Mouse (Mus musculus) spleen, postnatal 4 days (tissue): ENCODE data around the gene Vmn2r-ps159.
"Not testable (repeated sequence)": the region's sequence is repeated elsewhere in the genome, so short reads cannot be mapped to it uniquely, and the experiment has no call there.

Experiments used
- DNase-seq, 2 experiments: peaks; one replicate each; pipeline ENCODE4 v3.0.0; 2022; ENCODE audit warnings: low spot score in 2 of 2

Vmn2r-ps159 gene

DNA sequence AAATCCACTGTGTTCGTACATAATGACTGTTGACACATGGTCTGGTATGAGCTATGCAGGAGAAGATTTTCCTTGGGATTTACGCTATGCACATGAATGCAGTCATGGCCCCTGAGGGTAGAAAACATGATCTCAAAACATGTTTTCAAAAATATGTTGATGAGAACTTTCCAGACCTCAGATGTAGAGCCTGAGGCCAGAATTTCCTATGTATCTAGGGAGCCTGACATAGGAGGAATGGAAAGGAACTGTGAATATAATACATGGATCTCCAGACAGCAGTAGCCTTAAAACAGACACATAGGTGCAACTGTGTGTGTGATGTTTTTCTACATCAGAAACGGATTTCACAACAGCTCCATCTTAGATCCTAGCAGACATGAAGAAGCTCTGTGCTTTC lies at the start of gene Vmn2r-ps159:
Gene Vmn2r-ps159, plus strand, starts transcription at position 301 of the 400 bp plus-strand sequence.
- not testable (repeated sequence) for DNase-seq

DNA sequence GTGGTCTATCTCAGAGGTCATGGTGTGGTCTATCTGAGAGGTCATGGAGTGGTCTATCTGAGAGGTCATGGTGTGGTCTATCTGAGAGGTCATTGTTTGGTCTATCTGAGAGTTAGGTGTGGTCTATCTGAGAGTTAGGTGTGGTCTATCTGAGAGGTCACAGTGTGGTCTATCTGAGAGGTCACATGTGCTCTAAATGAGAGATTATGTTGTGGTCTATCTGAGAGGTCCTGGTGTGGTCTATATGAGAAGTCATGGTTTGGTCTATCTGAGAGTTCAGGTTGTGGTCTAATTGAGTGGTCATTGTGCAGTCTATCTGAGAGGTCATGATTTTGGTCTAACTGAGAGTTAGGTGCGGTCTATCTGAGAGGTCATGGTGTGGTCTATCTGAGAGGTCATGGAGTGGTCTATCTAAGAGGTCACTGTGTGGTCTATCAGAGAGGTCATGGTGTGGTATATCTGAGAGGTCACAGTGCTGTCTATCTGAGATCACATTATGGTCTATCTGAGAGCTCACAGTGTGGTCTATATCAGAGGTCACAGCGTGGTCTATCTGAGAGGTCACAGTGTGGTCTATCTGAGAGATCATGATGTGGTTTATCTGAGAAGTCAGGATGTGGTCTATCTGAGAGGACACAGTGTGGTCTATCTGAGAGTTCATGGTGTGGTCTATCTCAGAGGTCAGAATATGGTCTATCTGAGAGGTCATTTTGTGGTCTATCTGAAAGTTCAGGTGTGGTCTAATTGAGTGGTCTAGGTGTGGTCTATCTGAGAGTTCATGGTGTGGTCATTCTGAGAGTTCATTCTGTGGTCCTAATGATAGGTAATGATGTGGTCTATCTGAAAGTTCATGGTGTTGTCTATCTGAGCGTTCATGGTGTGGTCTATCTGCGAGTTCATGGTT lies 10.9 kb downstream of the Vmn2r-ps159 start:
- DNase-seq, result not testable (repeated sequence)

DNA sequence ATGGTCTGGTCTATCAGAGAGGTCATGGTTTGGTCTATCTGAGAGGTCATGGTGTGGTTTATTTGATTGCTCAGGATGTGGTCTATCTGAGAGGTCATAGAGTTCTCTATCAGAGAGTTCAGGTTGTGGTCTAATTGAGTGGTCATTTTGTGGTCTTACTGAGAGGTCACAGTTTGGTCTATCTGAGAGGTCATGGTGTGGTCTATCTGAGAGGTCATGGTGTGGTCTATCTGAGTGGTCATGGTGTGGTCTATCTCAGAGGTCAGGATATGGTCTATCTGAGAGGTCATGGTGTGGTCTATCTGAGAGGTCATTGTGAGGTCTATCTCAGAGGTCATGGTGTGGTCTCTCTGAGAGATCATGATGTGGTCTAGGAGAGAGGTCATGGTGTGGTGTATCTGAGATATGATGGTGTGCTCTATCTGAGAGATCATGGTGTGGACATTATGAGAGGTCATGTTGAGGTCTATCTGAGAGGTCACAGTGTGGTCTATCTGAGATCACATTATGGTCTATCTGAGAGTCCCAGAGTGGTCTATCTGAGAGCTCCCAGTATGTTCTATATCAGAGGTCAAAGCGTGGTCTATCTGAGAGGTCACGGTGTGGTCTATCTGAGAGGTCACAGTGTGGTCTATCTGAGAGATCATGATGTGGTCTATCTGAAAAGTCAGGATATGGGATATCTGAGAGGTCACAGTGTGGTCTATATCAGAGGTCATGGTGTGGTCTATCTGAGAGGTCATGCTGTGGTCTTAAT lies 11.8 kb downstream of the Vmn2r-ps159 start:
- no peak for DNase-seq

DNA sequence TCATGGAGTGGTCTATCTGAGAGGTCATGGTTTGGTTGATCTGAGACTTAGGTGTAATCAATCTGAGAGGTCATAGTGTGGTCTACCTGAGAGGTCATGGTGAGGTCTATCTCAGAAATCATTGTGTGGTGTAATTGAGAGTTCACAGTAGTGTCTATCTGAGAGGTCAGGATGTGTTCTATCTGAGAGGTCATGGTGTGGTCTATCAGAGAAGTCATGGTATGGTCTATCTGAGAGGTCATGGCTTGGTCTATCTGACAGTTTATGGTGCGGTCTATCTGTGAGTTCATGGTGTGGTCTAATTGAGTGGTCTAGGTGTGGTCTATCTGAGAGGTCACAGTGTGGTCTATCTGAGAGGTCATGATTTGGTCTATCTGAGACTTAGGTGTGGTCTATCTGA lies 12.4 kb downstream of the Vmn2r-ps159 start:
- no peak for DNase-seq

DNA sequence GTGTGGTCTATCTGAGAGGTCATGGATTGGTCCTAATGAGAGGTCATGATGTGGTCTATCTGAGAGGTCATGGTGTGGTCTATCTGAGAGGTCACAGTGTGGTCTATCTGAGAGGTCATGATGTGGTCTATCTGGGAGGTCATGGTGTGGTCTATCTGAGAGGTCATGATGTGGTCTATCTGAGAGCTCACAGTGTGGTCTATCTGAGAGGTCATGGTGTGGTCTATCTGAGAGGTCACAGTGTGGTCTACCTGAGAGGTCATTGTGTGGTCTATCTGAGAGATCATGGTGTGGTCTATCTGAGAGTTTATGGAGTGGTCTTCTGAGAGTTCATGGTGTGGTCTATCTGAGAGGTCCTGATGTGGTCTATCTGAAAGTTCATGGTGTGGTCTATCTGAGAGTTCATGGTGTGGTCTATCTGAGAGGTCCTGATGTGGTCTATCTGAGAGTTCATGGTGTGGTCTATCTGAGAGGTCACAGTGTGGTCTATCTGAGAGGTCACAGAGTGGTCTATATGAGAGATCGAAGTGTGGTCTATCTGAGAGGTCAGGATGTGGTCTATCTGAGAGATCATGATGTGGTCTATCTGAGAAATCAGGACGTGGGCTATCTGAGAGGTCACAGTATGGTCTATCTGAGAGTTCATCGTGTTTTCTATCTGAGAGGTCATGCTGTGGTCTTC lies 26.0 kb downstream of the Vmn2r-ps159 start:
- DNase-seq, result not testable (repeated sequence)
